Mouse (Mus musculus) kidney, postnatal 4 days (tissue): ENCODE measurements at regions not wholly inside any gene's neighbourhood (a gene's known extent, or its start where the extent isn't known, plus 50 kb on each side); places are given as distances from the start of the nearest gene placed in this dataset.

Source experiments
- DNase-seq, 2 experiments: peaks; one replicate each; pipeline ENCODE4 v3.0.0; 2021; ENCODE audit warnings: mixed read lengths in 2 of 2

DNA sequence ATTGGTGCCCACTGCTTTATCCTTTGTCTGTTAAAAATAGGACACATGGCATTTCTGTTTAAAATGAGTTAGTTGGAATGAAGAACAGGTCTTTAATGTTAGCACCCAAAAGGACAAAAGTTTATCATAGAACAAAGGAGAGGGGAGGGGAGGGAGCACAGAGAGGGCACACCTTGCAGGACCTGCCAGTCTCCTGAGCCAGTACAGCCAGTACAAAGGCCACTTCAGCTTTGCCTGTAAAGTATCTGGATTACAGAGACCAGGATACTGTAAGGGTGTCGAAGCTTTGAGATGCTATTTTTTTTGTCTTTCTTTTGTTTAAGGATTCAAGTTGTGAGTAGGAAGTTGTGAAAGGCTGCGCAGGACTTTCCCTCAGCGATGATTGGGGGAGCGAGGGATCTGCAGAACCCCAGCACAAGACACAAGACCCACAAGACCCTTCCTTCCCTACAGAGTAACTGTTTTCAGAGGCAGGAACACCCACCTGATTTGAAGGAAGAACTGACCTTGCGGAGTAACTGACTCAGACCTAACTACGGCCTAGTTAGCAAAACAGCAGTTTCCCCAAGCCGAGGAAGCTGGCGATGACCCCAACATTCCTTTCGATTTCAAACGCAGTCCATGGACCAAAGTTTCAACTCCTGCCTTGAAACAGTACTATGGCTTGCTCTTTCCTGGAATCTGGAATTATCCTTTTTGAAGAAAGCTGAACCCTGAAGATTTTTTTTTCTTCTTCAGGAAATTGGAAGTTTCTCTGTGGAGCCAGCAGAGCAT, 178.1 kb downstream of the Efnb2 start:
- DNase-seq = no peak

- DNase-seq = no peak
Observed at GRCm38 (mm10) chr8:8477456-8477855, 183.6 kb downstream of the Efnb2 start.

- DNase-seq = no peak
Observed at GRCm38 (mm10) chr8:8468552-8468951, 192.5 kb downstream of the Efnb2 start.

GRCm38 (mm10) chr8:8466526-8467244, 194.4 kb downstream of the Efnb2 start:
- no peak for DNase-seq

DNA sequence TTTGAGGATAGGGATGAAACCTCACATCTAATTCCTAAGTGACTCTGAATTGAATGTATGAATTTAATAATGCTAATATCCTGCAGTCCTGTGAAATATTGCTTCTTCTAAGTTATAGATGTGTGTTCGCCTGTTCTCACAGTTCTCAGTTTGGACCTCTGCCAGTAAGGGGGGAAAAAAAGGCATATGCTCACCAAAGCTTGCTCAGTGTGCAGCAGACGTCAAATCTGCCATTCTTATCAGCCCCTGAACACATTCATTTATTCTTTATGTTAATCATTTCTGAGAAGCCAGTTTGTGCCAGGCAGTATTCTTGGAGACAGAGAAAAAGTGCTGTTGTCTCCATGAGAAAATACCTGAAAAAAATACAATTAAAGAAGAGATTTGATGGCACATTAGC, 198.6 kb downstream of the Efnb2 start:
- DNase-seq = no peak

DNA sequence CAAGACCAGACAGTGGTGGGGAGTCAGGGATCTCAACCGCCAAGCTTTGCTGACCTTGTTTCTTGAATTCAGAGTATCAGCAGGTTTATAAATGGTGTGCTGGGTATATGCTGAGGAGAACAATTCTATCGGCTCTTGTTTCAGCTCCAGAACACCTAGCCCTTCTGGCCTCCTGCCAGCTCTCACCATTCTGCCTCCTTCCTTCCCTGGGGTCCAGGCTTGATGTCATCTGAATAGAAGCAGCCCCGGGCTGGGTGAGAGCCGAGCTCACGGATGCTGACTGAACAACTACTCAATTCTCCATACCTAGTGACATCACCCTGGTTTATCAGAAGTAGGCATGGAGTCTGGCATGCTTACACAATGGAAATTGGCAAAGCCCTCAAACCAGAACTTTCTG, 203.5 kb downstream of the Efnb2 start:
- no peak for DNase-seq

GRCm38 (mm10) chr8:8453944-8454343, 207.1 kb downstream of the Efnb2 start:
- DNase-seq = no peak

- DNase-seq = peak; percentile 28 to 51
Observed at GRCm38 (mm10) chr8:8452226-8452625, 208.8 kb downstream of the Efnb2 start.

- peak in 1 of 2 experiments; percentile 20 for DNase-seq
Observed at GRCm38 (mm10) chr8:8448911-8449310, 212.1 kb downstream of the Efnb2 start.

DNA sequence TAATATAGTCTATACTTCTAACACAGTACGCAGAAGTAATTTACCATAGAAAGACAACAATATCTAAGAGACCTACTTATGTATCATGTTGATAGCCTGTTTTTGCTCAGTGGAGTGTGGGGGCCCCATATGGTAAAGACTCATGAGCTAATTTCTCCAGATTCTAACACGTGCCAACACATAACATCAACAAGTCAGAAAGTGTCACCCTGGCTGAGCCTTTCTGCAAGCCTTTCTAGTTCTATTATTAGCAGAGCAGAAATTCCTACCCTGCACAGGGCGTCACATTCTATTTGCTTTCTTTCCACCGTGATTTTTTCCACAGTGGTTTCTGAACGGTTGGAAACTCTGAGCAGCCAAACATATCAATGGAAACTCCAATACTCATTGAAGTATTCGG, 219.5 kb downstream of the Efnb2 start:
- no peak for DNase-seq

GRCm38 (mm10) chr8:8440903-8441302, 220.1 kb downstream of the Efnb2 start:
- peak in 1 of 2 experiments; percentile 38 for DNase-seq

DNA sequence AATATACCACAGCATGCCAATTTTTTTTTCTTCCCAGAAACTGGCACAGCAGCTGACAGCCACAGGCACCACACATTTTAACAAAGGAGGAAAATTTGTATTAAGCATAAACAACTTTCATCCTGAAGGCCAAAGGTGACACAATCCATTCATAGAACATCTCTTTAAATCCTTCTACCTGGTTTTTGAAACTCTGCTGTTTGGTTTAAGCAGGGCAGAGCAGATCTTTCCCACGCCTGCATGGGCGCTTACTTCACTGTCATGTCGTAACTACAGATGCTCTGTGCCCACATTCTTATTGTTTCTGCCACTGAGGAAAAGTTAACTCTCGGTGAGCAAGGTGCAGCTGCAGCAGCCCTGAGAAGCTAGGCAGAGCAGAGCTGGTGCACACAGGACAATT, 234.8 kb downstream of the Efnb2 start:
- no peak for DNase-seq

- no peak for DNase-seq
Observed at GRCm38 (mm10) chr8:8423443-8423842, 237.6 kb downstream of the Efnb2 start.

GRCm38 (mm10) chr8:8421713-8422112, 239.3 kb downstream of the Efnb2 start:
- DNase-seq = no peak

DNA sequence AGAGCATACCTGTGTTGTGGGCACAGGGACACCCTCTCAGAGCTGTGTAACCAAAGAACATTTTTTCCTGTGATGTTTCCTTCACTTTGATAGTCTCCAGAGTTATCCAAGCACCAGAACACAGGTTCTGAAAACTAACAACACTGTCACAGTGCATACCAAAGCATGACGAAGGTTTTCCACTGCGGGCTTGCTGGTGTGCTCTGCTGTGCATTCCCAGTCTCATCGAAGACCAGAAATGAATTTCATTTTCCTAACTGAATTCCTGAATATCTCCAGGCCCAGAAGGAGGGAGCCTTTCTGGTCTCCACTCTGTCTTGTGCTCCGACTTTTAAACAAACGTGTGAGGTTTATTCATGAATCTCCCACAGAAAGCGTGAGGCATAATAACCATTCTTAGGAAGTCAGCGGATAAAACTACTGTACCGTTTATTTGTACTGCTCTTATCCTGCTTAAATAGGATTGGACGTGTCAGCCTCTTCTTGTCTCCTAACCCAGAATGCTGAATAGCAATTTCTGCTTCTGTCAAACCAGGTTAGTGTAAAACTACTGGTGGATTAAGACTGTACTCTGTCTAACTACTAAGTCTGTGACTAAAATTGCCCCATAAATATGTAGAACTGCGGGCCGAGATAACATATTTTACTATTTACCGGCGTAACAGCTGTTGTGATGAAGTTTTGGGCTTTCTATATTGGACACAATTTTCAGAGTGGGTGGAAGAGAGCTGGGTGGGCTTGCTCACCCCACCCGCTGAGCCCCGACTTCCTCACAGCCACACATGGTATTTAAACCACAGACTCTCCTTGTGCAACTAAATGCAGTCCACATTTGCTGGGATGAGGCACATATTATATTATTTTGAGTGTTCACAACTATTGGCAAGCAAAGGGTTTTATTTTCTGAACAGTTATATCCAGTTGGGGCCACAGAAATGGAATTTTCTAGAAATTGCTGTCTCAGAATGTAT, 241.4 kb downstream of the Efnb2 start:
- DNase-seq = no peak

DNA sequence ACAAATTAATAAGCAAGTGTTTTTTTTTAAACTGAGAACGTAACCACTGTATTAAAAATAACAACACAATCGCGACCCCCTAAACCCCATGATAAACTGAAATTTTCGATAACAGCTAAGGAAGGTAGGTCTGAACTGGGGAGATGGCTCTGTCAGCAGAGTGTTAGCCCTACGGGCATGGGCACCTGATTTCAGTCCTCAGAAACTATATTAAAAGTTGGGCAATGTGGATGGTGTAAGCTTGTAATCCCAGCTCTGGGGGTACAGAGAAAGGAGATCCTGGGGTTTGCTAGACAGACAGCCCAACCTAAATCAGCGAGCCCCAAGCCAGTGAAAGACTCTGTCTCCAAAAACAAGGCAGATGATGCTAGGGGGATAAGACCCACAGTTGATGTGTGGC, 242.1 kb downstream of the Efnb2 start:
- DNase-seq = no peak

- DNase-seq = no peak
Observed at GRCm38 (mm10) chr8:8418525-8418924, 242.5 kb downstream of the Efnb2 start.

DNA sequence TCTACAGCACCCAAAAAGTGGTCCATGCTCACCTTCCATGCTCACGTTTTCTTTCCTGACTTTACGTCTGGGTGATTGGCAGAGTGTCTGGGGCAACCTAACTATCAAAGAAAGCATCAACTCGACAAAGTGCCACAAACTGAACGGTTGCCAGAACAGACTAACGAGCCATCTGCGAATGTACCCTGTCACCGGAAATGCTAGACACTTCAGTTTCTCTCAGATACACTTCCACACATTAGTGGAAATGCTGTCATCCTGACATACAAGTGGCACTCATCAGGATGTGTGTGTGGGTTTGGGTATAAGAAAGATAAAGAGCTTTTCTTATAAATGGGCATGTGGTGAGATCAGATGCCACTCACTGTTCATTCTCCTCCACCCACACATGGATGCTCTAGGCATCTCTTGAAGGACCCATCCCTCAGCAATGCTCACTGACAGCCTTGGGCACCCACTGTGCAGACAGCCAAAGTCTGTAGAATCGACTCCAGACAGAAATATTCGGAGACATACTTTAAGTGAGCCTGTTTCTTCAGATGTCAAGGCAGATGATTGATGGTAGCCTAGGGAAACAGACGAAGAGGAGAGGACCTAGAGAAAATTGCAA, 244.8 kb downstream of the Efnb2 start:
- DNase-seq = no peak

- DNase-seq = peak in 1 of 2 experiments; percentile 2
Observed at GRCm38 (mm10) chr8:8407357-8407756, 253.7 kb downstream of the Efnb2 start.

- no peak for DNase-seq
Observed at GRCm38 (mm10) chr8:8403410-8403809, 257.6 kb downstream of the Efnb2 start.

DNA sequence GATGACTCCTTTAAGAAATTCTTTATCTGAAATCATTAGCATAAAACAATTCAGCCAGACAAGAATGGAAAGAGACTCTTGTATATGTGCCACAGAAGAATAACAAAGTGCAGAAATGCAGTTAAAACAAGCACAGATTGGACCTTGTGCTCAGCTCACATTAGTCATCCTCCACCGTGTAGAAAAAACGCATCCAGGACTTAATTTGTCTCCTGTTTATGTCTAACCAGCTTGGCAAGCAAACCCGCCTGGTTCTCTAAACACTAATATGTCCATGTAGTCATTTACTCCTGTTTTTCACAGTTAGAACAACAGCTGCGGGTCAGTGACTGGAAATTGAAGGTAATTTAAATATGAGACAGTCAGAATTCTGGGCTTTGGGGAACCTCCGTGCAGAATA, 268.7 kb downstream of the Efnb2 start:
- DNase-seq = peak in 1 of 2 experiments; percentile 20

- DNase-seq = no peak
Observed at GRCm38 (mm10) chr8:8391321-8391720, 269.7 kb downstream of the Efnb2 start.

GRCm38 (mm10) chr8:8378248-8378647, 282.8 kb downstream of the Efnb2 start:
- DNase-seq = no peak
